Mouse (Mus musculus): Measurements from ENCODE around the gene Ceacam13. TPM values are rescaled to one million over a fixed set of nuclear protein-coding genes. Genes with fewer than 3 reads are reported as not detected.
"Not testable (repeated sequence)": the region's sequence is repeated elsewhere in the genome, so short reads cannot be mapped to it uniquely, and the experiment has no call there.

Gene Ceacam13
- not detected in 2 replicates for total RNA-seq (2014; rRNA removed)
- polyA plus RNA-seq (2015; fragmentation: Nextera tagmentation; extraction: Ambion mirVana): not detected in 2 replicates

DNA sequence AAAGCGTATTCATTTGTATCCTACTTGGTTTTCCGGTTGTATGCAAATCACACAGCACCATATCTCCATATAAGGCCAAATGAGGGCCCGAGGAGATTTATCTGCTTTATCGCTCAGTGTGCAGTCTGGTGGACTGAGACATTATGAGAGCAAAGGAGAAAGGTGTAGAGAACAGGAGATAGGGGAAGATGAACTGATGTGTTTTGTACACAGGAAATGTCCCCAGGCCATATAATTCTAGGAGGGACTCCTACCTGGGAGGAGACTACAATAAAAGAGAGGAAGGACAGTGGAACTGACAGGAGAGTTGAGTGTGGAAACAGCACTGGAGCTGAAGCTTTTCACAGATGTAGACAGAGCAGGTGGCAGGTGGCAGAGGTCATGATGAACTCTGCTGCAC lies at the start of gene Ceacam13:
Gene Ceacam13 (plus strand): TSS at position 301 of the 400 bp plus-strand sequence.
- no peak for ATAC-seq
- Histone ChIP-seq H3K27me3 (ENCODE audit: insufficient read depth, low read length) (no peaks in the 10 kb centered on the region), H3K4me1 (ENCODE audit: insufficient read depth, low read length) (no peaks in the 10 kb centered on the region), H3K27ac (no peak within 1 kb of the TSS), H3K9me3 (ENCODE audit: low read length) (peaks cover 20% of the 10 kb centered on the region), H3K9ac (replicated peaks; ENCODE audit: low read length) (no peak within 1 kb of the TSS), H3K4me2 (ENCODE audit: low read depth, low read length) (no peak within 1 kb of the TSS), H3K36me3 (ENCODE audit: insufficient read depth, low read length) (no peaks in the 10 kb centered on the region), H3K4me3 (ENCODE audit: low read length) (no peak within 1 kb of the TSS)
- 80% methylated on average over 4 of the region's 4 CpGs for WGBS
- no peak for DNase-seq (ENCODE audit: low spot score)
- TF ChIP-seq CTCF (IDR thresholded peaks at IDR 0.05; ENCODE audit: low read depth): no peak

- H3K9me3 ChIP-seq (ENCODE audit: low read length): peaks cover 34% of the 10 kb centered on the region; the same call in 1 of the 2 replicates
- 81% methylated on average over 4 of the region's 4 CpGs for whole genome bisulfite sequencing
- H3K9ac ChIP-seq (replicated peaks; ENCODE audit: low read length): no peak within 1 kb of the TSS
- no peak within 1 kb of the TSS for H3K4me2 ChIP-seq (ENCODE audit: low read depth, low read length)
- no peak for TF ChIP-seq CTCF (IDR thresholded peaks at IDR 0.05; ENCODE audit: low read depth)
- no peaks in the 10 kb centered on the region for H3K27me3 ChIP-seq (ENCODE audit: insufficient read depth, low read length)
- H3K4me3 ChIP-seq (ENCODE audit: low read length): no peak within 1 kb of the TSS
- no peaks in the 10 kb centered on the region for H3K36me3 ChIP-seq (ENCODE audit: insufficient read depth, low read length)
- H3K4me1 ChIP-seq (ENCODE audit: insufficient read depth, low read length): no peaks in the 10 kb centered on the region
- DNase-seq (ENCODE audit: low spot score) (no peak), ATAC-seq (no peak)
- no peak within 1 kb of the TSS for H3K27ac ChIP-seq
Measured at GRCm38 (mm10) chr7:17971824-17972223, 37.9 kb upstream of the Ceacam13 start, which contains the start of gene Ceacam11. TSS of gene Ceacam11 (plus strand) at chr7:17972124.

DNA sequence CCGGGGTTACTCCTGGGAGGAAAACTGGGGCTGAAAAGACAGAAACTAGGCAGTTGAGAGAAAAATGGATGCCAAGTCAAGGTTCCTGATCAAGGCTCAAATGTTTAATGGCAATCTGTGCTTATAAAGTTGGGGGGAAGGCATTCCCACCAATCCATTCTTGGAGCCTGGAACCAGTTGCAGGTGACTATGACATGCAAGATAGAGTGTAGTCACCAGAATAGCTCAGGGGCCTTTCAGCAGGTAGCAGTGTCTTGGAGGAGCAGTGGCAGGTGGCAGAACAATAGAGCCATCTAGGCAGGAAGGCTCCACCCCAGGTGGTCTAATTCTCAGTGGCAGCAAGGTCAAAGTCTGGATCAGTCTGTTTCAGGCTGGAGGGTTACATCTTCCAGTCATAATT lies 8.6 kb upstream of the Ceacam13 start:
- H3K9ac ChIP-seq (replicated peaks; ENCODE audit: low read length); DNase-seq (ENCODE audit: low spot score); H3K4me2 ChIP-seq (ENCODE audit: low read depth, low read length); H3K27me3 ChIP-seq (ENCODE audit: insufficient read depth, low read length); H3K36me3 ChIP-seq (ENCODE audit: insufficient read depth, low read length); ATAC-seq; H3K27ac ChIP-seq; H3K4me1 ChIP-seq (ENCODE audit: insufficient read depth, low read length); H3K4me3 ChIP-seq (ENCODE audit: low read length): not testable (repeated sequence)
- 87% methylated on average over 1 of the region's 1 CpGs for WGBS
- H3K9me3 ChIP-seq (ENCODE audit: low read length): peaks cover 12% of the 10 kb centered on the region

DNA sequence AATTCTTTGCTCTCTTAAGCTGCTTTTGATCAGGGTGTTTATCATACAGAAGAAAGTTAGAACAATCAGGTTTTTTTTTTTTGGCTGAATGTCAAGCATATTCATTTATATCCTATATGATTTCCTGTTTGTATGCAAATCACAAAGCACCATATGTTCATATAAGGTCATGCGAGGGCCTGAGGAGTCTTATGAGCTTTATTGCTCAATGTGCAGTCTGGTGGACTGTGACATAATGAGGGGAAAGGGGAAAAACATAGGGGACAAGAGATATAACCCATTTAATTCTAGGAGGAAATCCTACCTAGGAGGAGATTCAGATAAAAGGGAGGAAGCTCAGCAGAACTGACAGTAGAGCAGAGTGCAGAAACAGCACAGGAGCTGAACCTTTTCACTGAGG lies 55.9 kb downstream of the Ceacam13 start, which contains the start of gene Ceacam12:
Gene Ceacam12 (plus strand): TSS at position 301 of the 400 bp plus-strand sequence.
- no peak for TF ChIP-seq CTCF (IDR thresholded peaks at IDR 0.05; ENCODE audit: low read depth)
- Histone ChIP-seq H3K27ac (no peak within 1 kb of the TSS), H3K9ac (replicated peaks; ENCODE audit: low read length) (no peak within 1 kb of the TSS), H3K4me3 (ENCODE audit: low read length) (no peak within 1 kb of the TSS), H3K36me3 (ENCODE audit: insufficient read depth, low read length) (no peaks in the 10 kb centered on the region), H3K9me3 (ENCODE audit: low read length) (peaks cover 47% of the 10 kb centered on the region), H3K4me2 (ENCODE audit: low read depth, low read length) (no peak within 1 kb of the TSS), H3K27me3 (ENCODE audit: insufficient read depth, low read length) (no peaks in the 10 kb centered on the region), H3K4me1 (ENCODE audit: insufficient read depth, low read length) (no peaks in the 10 kb centered on the region)
- no peak for DNase-seq (ENCODE audit: low spot score)
- ATAC-seq: no peak
- WGBS: 83% methylated on average over 1 of the region's 1 CpGs

Small RNA genes lying within 50 kb of the gene (microRNA-seq; reads per million reads assigned to microRNA genes)
- gene Gm22414: 0 reads per million in 2 experiments

Other genes starting within 250 kb of the Ceacam13 start
- not detected in 2 replicates for gene Ceacam14, start 197.3 kb upstream of the Ceacam13 start, total RNA-seq (2014; rRNA removed)
- not detected in 2 replicates for gene Ceacam14, start 197.3 kb upstream of the Ceacam13 start, polyA plus RNA-seq (2015; fragmentation: Nextera tagmentation; extraction: Ambion mirVana)
- gene Gm5155, start 138.1 kb upstream of the Ceacam13 start, total RNA-seq (2014; rRNA removed): not detected in 2 replicates
- gene Gm5155, start 138.1 kb upstream of the Ceacam13 start, polyA plus RNA-seq (2015; fragmentation: Nextera tagmentation; extraction: Ambion mirVana): not detected in 2 replicates
- gene Ceacam11, start 37.8 kb upstream of the Ceacam13 start, total RNA-seq (2014; rRNA removed): not detected in 2 replicates
- not detected in 2 replicates for gene Ceacam11, start 37.8 kb upstream of the Ceacam13 start, polyA plus RNA-seq (2015; fragmentation: Nextera tagmentation; extraction: Ambion mirVana)
- not detected in 2 replicates for gene Ceacam12, start 56.0 kb downstream of the Ceacam13 start, total RNA-seq (2014; rRNA removed)
- gene Ceacam12, start 56.0 kb downstream of the Ceacam13 start, polyA plus RNA-seq (2015; fragmentation: Nextera tagmentation; extraction: Ambion mirVana): not detected in 2 replicates
- gene Igfl3, start 166.6 kb downstream of the Ceacam13 start, total RNA-seq (2014; rRNA removed): not detected in 2 replicates
- not detected in 2 replicates for gene Igfl3, start 166.6 kb downstream of the Ceacam13 start, polyA plus RNA-seq (2015; fragmentation: Nextera tagmentation; extraction: Ambion mirVana)
- not detected in 2 replicates for gene Mill1, start 235.5 kb downstream of the Ceacam13 start, total RNA-seq (2014; rRNA removed)
- gene Mill1, start 235.5 kb downstream of the Ceacam13 start, polyA plus RNA-seq (2015; fragmentation: Nextera tagmentation; extraction: Ambion mirVana): not detected in 2 replicates

Measured in hindbrain, postnatal 0 days (tissue).